Mouse (Mus musculus) adrenal gland, adult 2 months (tissue): ENCODE measurements around the gene Map7. TPM values are rescaled to one million over a fixed set of nuclear protein-coding genes. Genes with fewer than 3 reads are reported as not detected.

Experiments
- DNase-seq: peaks from one replicate; pipeline ENCODE4 v3.0.0; 2021
- polyA plus RNA-seq: library from polyadenylated mRNA; depleted of rRNA; stranded (reverse); fragments of >200 nt; gene quantifications from 2 replicates; pipeline ENCODE4 v1.2.3, GENCODE M21; 2012
- total RNA-seq, 2 experiments: library from RNA; stranded (reverse); gene quantifications; 2 replicates each; pipeline ENCODE4 v1.2.3; 2021

The Map7 gene
- total and polyA plus RNA-seq, 3 experiments = 8.9 to 18.1 (median 14.6) TPM

DNA sequence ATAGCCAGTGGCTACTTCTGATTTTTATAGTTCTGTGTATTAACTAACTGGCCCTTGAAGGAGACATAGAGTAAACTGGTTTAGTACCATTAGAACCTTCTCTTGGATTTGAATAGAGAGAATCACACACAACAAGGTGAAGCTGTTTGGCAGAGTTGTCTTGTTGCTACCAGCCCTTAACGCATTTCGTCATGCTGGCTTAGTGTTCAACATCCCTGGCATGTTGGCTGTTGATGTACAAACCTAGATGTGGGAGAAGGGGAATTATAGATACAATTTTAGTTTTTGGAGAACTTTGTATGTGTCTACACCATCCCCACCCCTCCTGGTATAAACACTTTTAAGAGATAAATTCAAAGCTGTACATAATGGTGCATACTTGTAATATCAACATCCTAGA is 37.5 kb downstream of the Map7 start:
- no peak for DNase-seq

DNA sequence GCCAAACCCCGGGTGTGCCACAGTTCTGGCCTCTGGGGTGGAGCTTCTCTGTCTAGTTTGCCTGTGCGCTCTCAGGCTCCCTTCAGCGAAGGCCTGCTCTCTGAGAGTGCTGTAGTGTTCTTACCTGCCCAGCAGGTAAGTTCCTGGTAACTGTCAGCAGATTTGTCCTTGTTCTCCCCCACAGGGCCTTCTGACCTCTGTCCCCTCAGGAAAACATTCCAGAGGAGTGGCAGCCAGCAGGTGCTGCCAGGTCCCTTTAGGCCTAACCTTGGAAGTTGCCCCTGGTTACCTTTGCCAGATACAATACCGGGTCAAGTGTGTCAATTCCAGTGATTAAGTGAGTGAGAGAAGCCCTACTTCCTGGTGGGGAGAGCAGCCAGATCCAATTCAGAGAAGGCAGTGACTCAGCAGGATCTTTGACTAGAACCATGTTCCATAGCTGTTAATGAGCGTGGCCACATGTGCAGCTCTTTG is 38.6 kb downstream of the Map7 start:
- DNase-seq = no peak

DNA sequence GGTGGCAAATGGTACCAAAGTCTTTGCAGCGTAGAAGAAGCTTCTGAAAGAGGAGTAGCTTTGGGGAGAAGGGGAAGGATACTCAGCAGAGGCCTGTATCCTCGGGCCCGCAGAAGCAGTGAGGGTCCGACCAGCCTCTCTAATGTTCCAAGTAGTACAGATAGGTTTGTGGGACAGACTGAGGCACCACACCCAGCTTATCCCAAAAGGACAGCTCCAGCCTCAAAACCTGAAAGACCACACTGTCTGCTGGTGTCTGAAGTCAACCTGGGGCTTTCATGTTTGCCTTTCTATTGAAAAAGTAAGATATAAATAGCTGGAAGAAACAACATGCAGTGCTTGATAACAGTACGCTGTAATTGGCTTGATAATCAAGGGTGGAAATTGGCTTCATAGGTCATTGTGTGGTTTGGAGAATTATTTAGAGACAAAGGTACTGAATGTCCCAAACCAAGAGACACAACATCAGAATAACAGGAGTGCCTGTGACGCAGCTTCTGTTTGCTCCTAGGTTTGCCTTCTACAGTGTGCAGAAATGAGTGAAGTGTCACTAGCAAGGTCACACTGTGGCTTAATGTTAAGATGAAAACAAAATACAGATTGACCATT is 42.0 kb downstream of the Map7 start:
- no peak for DNase-seq

DNA sequence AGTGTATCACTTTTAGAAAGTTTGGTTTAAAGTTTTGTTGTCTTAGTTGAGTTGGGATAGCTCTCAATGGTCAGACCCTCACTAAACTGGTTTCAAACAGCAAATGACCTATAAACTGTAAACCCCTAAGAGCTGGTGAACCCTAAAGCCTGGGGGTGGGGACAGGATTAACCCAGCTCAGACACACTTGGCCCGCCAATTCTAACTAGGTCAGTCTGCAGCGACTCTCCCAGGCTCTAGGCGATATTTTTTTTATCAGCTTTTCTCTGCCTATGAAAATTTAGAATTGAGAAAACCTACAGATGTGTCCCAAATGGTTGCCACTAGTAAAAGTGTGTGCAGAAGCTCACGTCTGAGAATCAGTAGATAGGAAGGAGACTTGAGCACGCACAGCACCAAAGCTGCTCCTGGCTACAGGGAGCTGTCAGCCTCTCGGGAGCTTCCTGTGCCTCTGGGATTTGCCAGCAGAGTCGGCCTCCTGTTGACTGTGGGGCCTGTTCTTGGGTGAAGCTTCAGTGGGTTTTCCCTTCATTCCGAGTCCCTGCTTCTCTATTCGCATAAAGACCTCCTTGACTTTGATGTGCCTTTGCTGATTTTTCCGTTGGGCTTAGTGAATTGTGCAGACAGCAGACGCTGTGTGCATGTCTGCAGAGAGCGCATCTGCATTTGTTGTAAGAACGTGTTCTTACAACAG is 46.7 kb downstream of the Map7 start:
- no peak for DNase-seq

DNA sequence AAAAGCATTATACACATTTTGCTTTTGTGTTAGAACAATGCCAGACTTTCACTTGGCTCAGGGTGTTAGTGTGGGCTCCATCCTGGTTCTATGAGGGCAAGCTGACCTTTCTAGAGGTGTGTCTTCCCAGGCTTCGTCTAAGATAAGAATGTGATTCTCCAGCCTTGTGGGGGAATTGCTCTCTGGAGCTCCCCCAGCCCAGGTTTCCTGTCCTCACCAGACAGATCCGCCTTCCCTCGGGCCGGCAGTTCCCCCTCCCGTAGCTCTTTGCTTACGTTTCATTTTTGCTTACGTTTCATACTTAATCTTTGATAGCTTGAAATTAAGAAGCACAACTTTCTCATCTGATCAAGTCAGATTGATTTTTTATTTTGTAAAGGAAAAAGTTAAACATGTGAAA is 48.8 kb downstream of the Map7 start:
- DNase-seq = no peak

DNA sequence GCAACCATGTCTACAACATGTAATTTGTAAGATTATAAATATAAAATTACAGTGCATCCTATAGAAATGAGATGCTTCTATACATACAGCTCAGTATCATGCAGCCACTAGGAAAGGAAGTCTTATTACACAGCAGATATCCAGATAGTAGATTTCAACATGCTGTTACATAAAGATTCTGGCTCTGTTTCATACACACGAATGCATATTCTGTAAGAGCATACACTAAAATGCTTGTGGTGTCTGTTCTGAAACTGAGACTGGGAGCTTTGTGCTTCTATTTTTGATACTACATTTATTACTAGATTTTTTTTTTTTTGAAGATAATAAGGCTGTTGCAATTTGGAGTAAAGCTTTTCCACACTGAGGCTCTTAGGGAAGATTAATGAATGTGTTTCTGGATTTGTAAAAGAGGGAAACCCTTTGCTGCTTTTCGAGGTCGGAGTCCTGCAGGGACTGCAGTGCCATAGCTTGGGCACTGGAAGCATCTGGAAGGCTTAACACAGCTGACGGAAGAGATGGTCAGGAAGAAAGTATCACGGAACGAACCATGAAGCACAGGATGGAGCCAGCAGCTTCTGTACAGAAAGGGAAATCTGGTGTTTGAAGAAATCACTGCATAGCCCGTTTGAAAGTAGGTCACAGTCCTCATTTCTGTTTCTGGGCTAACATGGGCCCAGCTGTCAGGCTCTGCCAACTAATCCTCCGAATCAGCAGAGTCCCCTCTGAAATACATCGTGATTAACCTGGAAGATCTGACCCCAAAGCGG is 50.9 kb downstream of the Map7 start:
- DNase-seq = no peak

DNA sequence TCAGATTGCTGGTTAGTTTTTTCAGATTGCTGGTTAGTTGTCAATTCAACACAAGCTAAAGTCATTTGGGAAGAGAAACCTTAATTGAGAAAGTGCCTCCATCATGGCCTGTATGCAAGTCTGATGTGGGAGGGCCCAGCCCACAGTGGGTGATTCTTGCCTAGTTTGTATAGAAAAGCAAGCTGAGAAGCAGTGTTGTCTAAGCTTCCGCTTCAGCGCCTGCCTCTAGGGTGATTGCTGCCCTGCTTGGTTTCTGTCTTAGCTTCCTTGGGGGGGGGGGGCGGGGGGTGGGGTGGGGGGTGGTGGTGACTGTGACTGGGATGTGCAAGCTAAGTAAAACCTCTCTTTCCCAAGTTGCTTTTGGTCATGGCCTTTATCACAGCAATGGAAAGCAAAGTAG is 53.0 kb downstream of the Map7 start:
- no peak for DNase-seq

DNA sequence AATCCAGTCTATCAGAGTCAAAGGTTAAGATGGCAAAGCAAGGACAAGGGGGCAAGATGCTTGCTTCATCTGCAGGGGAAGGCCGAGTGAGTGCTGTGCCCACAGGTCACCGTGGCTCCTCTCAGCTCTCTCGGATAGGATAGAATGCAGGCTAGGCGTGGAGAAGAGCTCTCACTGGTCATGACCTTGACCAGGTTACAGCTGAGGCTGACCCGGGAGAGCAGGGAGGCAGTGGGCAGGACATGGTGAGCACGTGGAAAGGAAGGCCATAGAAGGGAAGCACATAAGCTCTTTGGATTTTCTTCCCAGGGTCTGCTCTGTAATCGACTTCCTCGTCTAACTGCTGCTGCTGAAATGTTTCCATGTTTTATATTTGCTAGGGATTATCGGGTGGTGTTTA is 53.9 kb downstream of the Map7 start:
- DNase-seq = no peak

DNA sequence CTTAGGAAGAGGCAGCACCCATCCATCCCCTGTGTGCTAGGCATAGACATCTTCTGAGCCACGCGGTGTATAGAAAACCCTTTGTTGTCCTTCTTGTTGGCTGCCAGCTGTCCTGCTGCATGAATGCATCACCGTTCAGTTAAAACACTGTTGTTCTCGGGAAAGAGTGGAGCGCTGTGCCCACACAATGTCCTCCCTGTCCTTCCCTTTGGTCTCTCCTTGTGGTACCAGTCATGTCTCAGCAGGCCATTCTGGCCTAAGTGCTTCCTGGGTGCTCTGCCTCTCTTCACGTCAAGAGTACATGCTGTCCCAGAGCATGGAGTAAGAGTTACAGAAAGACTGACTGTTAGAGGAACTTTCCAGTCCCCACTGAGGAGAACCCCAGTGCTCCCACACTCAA is 54.5 kb downstream of the Map7 start:
- no peak for DNase-seq

DNA sequence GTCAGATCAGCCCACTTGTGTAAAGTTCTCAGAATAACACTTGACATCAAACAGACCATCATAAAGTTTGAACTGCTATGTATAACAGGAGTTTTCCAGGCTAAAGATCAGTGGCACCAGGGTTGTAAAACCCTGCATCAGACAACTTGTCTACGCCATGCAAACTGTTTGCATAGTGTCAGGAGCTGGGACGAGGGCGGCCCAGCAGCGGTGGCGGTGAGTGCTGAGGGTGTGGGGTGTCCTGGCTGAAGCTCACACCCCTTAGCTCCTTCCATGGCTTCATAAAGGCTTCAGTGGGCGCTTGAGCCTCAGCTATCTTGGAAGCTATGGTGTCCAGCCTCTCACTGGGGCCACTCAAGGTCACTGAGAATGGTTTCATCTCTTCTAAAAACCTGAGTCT is 55.2 kb downstream of the Map7 start:
- DNase-seq = no peak

DNA sequence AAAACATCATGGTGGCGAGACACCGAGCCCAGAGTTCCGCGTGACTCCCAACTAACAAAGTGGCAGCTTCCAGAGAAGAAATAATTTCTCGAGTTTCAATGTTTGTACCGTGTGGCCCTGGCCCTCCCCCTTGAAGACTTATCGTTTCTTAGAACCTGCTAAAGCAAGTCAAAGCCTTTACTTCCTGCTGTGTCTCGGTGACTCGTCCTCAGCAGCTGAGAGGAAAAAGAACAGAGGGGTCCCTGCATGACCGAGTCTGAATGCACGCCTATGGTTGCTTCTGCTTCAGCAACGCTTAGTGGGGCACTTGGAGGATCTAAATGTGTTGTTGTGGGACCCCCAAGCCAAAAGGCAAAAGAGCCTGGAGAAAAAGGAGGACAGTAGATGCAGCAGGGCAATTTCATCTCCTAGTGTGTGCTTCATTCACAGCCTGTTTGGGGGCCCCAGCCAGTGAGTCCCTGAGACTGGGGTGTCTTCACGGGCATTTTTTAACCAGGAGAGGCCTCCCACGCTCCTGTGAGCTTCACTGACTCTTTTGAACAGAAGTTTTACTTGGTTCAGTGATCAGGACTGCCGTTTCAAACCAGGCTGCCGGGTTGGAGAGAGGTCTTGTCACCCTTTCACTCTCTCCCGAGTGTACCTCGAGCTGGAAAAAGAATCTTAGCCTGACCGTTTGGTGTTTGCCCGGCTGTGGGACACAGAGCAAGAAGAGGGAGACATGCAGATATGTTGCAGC is 56.6 kb downstream of the Map7 start:
- no peak for DNase-seq

DNA sequence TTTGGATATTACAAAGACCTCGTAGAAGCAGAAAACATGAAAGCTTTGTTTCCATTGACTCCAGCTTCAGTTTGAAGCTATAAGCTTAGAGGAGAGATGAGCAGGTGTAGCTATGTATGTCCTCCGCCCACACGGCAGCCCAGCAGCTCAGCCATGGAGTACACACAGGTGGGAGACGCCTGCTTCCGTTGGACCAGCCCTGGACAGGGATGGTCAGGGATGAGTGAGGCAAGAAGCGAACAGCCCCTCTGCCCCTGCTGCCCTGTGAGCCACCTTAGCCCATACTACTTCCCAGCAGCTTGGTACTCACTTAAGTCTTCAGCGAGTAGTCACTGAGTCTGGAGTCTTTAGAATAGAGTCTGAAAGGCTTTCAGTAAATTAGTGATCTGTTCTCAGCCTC is 58.7 kb downstream of the Map7 start:
- DNase-seq = no peak

DNA sequence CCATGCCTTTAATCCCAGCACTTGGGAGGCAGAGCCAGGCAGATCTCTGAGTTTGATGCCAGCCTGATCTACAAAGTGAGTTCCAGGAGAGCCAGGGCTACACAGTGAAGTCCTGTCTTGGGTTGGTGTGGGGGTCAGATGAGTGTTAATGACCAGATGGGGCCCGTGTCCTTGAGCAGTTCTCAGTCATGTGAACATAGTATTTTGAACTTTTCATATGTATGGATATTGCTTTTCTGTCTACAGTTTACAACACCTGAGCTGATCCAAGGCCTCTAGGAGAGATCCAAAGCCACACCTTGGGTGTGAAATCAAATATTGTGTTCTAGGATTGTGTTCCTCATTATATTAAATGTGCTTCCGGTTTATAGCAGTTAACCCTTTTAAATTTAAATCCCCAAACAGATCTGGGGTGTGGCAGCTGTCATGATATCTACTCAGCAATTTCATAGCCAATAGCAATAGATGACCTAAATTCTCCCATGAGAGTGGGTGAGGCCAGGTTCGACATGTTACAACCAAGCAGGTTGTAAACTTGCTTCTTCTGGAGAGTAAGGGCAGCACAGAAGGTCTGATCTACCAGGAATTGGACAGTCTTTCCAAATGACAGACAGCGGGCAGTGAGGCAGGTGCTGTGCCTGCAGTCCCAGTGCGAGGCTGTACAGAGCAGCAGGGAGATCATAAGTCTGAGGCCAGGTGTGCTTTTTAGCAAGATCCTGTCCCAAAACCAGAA is 61.5 kb downstream of the Map7 start:
- no peak for DNase-seq

DNA sequence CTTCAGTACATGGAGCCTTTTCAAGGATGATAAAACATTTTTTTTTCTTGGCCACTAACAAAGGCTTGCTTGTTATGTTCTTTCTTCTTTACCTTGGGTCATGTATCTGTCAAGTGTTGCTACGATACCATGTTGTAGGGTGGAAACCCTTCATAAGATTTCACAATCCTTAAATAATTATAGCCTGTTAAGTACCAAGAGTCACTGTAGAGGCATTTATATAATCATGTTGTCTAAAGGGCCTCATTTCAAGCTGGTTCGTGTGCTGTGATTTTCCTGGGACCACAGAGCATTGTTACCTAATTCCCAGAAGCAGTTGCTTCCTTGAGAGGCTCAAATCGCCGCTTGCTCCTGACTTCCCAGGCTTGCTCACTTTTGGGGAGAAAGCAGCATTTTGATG is 66.1 kb downstream of the Map7 start:
- no peak for DNase-seq

DNA sequence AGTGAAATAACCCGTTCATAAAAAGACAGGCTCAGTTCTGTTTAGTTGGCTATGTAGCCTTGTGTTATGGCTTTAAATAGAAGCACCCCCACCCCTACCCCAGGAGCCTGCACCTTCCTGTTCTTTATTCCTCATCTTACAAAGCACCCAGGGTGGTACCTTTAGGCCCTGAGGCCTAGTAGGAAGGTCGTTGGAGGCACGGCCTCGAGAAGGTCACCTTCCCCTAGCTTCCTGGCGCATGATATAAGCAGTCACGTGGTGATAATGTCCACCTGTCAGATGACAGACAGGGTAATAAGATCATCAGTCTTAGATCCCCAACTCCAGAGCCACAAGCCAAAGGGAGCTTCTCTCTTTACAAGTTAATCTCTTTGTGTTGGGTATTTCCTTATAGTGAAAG is 68.7 kb downstream of the Map7 start:
- DNase-seq = no peak

DNA sequence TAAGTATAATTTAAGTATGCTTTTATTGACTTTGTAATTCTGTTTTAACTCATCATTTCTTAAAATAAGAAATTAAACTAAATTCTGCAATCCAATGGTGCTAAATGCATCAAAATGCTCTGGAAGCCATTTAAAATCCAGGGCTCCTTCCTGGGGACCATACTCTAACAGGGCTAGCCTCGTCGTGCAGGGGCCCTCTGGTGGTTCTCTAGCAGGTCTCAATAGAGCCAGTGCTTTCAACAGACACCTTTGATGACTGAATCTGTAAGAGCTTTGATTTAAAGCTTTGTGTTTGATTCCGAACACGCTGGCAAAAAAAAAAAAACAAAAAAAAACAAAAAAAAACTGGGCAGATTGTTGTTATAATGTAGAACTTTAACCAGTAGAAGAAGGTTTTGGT is 70.6 kb downstream of the Map7 start:
- no peak for DNase-seq

DNA sequence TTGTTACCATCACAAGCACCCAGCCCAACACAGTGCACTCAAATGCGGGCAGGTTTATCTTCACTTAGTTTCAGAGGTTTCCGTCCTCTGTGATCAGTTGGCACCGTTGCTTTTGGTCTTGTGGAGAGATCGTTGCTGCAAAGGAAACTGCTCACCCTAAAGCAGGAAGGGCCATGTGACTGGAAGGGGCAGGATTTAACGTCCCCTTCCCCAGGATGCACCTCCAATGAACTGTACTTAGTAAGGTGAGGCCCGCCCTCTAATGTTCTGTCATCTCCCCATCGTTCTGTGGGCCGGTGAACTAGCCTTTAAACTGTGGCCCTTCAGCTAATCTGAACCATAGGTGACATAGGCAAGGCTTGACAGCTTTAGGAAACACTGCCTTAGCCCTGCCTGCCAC is 71.3 kb downstream of the Map7 start:
- no peak for DNase-seq

DNA sequence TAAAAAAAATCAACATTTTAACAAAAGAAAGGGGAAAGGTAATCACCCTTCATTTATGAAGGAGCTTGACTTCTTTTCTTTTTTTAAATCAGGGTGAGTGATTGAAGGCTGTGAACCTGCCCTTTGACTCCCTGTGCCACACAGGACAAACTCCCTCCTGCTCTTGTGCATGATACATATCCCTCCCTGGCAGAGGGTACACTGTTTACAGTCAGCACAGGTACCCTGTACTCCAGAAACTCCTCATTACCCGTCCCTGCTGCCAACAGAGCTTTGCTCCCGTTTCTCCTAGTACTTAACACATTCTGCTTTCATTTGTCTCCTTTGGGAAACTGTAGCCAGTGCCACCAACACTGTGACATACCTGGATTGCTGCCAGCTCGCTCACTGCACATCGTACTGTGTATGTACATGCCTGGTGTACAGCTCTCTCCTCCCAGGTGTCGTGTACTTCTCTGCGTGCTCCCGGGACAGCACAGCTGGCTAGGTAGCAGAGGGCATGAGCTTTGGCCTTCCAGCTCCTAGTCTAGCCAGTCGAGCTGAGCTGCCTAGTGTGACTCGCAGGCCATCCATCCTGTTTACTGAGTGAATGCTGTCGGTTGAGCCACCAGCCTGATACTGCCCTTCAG is 72.3 kb downstream of the Map7 start:
- no peak for DNase-seq

DNA sequence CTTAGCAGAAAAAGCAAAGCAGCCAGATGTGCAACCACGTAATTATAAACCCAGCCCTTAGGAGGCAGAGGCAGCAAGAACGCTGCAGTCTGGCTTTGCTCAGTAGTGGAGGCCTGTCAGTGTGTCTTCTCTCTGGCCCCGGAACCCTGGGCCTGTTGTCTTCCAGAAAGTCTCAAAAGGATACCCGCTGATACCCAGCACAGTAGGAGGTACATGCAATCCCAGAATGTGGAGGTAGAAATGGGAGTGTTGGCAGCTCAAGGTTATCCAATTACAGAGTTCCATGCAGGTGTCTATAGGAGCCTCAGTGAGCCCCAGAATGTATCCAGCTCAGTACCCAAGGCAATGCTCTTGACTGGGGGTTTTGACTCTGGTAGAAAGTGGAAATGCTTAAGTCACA is 73.7 kb downstream of the Map7 start:
- no peak for DNase-seq

DNA sequence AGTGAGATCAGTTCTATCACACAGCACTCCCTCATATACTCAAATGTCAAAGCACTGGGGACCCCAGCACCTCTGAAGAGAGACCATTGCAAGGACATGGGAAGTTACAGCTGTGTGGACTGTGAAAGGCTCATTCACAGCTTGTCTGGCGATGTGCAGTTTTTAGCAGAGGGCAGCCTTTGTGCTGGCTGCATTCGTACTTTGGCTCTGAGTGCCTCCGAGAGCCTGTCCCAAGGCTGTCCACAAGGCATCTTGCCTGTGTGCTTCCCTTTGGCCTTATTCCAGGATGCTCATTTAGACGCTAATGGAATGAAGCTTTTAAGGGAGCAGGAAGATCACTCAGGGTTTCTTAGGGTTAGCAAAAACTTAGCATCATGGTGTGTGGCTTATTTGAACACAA is 78.5 kb downstream of the Map7 start:
- DNase-seq = peak; percentile 27

DNA sequence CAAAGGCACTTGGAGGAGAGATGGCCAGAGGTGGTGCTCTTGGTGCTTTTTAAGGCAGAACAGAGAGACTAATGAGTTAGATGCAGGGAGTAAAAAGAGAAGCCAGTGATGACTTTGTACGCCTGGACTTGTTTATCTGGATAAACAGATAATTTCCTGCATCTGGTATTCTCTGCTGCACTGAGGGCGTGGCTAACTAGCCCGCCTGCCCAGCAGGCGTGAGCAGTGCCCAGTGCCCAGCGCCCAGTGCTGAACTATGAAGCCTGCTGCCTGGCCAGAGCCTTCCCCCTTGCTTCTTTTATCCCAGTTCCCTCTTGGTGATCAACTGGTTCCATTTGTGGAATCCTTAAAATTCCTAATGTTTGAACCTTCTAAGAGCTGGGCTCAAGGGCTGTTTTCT is 81.8 kb downstream of the Map7 start:
- DNase-seq = no peak

DNA sequence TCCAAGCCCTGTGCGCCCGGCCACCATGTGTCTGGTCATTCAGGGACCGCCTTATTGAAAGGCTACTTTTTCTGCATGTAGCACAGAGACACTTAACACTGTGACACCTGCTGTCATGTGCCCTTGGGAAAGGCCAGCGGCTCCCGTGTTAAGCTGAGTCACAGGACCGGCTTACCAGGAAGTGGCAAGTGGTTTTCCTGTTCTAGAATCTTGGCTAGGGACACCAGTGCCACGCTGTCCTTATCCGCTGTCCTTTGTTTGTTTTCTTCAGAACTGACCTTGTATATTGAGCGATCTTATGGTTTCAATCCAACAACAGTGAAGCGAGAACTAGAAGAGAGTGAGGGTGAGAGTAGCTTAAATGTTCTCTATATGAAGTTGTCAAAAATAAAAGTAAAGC is 85.2 kb downstream of the Map7 start:
- DNase-seq = no peak
